Mouse (Mus musculus) layer of hippocampus, adult 11-12 months (tissue): Measurements from ENCODE around the gene Ank.

Source experiments
- DNase-seq: peaks from one replicate; pipeline ENCODE4 v3.0.0; 2022; ENCODE audit warnings: low spot score

Gene Ank

DNA sequence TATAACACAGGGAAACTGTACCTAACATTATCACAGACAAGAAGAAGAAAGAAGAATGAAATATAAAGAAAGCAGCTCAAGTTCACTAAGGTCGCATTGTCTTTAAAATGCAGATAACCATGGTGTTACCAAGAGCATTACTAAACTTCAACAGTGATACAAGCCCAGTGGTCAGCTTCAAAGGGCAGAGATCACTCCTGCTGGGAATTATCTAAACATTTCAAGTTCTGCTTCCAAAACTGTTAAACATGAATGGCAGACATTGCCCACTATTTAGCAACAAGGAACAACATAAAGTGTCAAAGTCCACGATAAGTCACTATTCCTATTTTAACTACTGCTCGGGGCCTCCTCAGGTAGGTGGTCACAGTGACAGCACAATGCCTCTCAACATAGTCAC, 138.1 kb downstream of the Ank start:
- DNase-seq, result no peak

DNA sequence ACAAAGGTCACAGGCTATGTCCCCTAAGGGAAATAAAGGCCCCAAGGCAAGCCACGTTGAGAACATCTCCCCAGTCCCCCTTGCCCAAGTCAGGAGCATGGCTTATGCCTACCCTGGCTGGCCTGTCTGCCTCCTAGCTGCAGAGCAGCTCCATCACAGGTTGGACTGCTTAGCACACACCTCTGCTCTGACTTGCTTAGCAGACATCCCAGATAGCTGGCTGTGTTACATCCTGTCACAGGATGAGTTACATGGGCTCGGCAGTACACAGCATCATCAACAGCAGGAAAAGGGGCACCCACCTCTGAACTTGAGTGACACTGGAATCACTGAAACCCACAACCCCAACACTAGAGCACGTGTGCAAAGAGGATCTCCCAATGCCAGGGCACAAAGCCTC, 138.8 kb downstream of the Ank start:
- DNase-seq, result no peak

DNA sequence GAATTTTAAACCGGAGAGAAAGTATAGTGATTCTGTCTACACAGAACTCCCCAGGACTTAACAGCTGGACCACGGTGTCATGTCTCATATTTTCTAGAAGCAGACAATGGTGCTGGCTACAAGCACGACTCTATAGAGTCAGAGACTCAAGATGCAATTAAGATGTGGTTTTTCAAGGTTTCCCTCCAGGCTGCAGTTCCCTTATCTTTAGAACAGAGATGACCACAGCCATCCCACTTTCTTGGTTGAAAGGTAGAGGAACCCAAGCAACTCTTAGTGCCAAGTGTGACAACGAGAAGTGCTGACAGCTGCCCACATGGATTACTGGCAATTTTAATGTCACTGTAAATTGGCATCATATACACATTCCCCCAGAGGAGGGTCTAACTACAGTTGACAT, 143.1 kb downstream of the Ank start:
- DNase-seq, result no peak

DNA sequence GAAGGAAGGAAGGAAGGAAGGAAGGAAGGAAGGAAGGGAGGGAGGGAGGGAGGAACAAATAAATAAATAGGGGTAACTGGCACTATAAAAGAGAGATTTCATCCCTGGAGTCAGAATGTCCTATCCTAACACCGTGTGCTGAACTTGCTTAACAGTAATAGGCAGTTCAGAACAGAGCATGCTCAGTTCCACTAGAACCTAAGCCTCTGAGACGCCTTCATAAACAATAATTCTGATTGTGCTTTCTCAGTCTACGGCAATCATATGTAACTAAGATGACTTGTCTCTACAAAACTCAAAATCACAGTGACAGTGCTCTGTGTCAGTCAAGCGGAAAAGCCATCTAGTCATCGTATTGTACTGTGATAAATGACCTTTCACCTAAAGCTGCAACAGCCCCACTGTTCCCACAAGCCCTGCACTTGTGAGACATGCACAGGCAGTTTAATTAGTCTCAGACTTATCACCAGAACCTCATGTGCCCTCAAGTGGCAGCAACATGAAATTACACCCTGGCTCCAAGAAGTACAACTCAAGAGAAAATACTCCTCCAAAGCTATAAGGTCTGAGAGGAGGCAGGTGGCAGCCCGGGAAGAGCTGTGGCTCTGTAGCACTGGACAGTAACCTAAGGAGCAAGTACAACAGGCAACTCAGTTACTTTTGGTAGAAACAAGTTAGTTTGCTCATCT, 146.2 kb downstream of the Ank start:
- peak; percentile 73 for DNase-seq

GRCm38 (mm10) chr15:27613255-27613654, 146.8 kb downstream of the Ank start:
- DNase-seq, result no peak

- no peak for DNase-seq
Observed at GRCm38 (mm10) chr15:27616159-27616558, 149.7 kb downstream of the Ank start.

GRCm38 (mm10) chr15:27617227-27617626, 150.8 kb downstream of the Ank start:
- DNase-seq, result no peak

GRCm38 (mm10) chr15:27618778-27619533, 152.5 kb downstream of the Ank start:
- no peak for DNase-seq

GRCm38 (mm10) chr15:27619683-27620082, 153.2 kb downstream of the Ank start:
- no peak for DNase-seq

DNA sequence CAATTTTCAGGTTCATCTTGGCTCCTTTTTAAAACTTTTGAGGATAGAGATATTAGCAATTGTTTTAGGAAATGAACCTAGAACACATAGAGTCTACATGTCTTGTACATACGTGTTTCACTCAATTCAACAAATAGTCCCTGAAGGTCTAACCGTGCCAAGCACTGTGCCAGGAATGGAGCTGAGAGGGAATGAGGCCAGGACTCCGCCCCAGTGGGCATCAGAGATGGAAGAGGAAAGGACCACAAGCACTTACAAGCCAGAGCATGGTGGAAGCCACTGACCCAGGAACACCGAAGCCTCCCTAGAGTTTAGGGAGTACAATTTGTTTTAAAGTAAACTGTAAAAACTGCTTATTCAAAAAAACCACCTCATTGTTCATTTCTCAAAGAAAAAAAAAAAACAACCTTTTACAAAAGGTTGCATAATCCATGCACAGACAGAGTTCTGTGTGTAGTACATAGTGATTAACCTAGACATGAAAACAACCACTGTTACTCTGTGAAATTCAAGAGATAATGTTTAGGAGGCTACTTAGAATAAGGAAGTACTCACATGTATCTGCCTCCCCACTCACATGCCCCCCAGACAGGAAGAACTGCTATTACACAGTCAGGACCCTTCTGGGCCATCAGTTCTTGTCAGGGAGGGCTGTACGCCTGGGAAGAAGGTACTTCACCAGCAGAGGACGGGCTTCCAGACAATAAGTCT, 154.2 kb downstream of the Ank start:
- no peak for DNase-seq

DNA sequence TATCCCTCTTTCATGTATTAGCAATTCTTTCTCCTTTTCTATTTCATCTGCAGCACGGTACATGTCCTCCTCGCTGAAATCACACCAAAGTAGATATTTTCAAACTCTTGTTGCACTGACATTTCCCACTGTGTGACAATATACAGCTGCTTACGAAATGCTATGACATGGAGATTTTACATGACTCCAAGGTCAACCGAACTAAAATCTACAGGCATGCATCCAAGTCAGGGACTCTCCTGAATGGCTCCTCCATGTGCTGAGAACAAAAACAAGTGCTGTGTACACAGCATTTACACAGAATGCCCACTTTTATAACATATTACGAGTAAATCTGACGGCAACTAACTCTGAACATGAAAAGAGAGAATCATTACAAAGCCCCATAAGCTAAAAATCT, 156.8 kb downstream of the Ank start:
- DNase-seq, result no peak

DNA sequence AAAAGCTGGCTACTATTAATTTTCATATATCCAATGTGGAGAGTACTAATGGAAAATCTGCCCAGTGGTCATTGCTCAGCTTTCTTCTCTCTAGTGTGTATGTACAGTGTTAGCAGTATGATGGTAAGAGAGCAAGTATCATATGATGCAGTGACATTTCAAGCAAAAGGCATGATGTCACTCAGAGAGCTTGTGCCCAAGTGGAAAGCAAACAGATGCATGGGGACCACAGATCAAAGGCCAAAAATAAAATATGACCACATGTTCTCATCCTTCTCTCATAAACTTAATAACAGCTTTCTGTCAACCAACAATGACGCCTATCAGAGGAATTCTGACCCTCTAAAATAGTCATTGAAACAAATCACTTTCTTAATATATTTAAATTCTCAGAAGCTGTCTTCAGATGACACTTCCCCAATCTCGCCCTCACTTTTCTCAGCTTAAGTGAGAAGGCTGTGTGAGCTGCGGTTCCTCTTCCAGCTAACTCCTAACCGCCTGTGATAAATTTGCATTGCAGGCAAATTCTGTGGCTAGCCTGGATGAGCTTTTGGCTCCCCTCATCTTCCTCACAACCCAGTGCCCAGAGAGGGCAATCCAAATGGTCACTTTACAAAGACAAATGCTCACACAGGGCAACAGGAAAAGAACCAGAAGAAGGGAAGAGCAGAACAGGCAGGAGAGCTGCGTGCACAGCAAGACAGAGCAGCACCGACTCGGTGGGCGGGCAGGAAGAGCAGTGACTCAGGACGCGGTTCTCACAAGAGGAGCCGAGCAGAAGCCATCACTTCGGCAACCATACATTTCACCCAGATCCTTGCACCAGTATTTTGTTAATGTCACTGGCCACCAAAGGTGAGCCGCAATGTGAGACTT, 158.8 kb downstream of the Ank start:
- DNase-seq, result no peak

DNA sequence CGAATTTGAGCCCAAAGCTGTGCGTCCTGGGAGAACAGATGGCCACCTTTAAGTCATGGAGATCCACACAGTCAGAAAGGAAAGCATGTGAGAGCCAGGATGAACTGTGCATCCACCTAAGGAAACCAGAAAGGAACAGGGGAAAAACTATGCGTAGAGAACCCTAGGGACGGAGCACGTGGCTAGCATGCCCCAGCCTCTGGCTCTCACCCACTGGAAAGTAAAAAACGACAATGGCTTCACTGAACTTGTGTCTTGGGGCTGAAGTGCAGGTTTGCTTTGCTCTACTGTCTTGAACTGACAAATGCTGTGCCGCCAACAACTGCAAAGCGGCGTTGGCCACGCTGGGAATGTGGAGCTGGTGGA, 159.4 kb downstream of the Ank start:
- no peak for DNase-seq

- DNase-seq, result no peak
Observed at GRCm38 (mm10) chr15:27626314-27626713, 159.8 kb downstream of the Ank start.

DNA sequence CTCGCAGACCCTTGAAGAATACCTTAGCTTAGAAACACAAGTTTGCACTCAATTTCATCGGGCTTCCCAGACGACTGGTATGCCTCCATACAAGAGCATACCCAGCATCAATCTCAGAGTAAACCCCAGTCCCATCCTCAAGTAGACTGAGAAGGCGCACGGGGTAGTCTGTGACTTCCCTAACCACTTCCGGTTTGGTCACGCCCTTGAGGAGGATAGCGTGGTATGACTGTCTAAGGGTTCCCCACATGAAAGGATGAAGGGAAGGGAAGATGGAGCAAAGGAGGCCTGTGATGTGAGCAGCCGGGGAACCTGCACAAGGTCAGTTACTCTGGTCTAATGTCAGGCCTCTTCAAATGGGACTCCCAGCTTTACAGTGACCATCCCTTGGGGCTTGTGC, 161.3 kb downstream of the Ank start:
- DNase-seq, result no peak

DNA sequence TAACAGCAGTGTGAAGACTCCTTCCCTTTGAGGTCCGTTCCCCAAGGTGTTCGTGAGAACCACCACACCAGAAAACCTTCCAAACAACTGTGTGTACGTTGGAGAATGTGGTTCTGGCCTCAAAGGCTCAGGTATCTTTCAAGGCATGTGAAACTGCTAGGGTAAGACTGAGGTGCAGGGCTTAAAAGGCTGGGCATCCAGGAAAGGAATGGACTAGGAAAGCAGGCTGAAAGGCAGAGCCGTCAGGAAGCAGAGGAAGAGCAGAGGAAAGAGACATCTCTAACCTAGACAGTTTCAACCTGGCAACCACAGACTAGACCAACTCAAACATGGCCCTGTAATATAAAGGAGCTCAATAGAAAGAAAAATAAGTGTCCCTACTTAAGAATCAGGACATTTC, 162.6 kb downstream of the Ank start:
- DNase-seq, result no peak

DNA sequence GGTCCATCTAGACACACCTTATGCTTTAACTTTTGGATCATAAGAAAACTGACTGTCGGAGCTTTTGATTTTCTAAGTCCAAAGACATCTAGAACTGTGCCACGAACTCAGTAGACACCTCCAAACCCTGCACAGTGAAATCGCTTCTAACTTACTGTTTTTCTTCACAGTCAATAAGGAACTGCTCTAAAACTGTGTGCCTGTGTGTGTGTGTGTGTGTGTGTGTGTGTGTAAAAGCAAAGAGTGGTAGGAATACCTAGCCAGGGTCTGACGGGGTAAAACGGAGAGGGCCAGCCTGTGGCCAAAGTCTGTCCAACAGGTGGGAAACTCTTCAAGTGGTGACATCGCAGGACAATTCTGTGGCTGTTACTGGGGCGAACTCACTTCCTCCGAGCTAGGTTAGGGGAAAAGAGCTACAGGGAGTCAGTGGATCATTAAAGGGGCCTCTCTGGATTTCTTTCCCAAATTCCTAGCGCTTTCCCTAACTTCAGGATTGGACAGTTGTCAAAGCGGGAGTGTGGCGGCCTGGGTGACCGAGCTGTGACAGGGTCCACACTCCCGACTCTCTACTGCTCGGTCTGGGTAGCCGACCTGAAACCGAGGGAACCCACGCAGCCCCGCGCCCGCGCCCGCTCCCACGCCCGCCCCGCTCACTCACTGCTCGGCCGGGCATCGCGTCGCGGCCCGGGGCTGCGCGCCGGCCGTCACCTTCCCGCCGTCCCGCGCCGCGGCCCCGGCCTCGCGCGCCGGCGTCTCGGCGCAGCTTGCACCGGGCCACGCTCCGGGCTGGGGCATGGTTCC, 163.5 kb downstream of the Ank start:
- DNase-seq, result no peak

DNA sequence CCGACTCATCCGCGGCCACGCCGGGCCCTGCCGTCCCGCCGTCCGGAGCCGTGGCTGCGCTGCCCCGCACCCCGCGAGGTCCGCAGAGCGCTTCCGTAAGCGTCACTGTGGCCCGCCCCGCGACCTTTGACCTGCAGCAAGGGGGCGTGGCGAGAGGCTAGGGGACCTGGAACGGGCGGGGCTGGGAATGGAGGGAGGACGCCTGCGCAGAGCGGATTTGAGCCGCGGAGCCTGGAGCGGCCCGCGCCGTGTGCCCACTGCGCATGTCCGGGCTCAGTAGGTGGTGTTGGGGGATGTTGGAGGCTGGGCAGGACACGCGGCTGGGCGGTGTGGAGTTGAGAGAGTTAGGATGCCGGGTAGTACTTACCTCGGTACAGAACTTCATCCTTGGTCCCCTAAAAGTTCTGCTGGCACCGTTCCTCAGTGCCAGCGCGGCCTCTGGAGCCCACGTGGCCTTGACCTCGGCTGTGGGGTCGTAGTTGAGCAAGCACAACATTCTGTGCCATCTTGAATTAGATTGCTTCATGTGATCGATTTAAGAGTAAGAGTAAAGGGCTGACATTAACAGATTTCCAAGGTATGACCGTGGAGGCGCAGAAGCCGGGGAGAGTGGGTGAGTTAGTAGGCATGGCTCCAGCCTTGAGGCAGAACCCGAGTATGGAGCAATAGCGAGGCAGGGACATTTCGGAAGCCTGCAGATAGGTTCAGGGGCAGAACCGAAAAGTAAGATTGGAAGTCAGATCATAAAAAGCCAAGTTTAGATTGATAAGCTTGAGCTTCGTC, 164.3 kb downstream of the Ank start, which contains the start of gene Otulin:
Gene Otulin, minus strand, starts transcription at position 93 of the 783 bp plus-strand sequence.
- DNase-seq, result peak; percentile 99

- DNase-seq, result no peak
Observed at GRCm38 (mm10) chr15:27633941-27634900, 167.7 kb downstream of the Ank start.
